Mouse (Mus musculus) layer of hippocampus, adult 11-12 months (tissue): Measurements from ENCODE around the gene Slco2a1.
A peak's percentile ranks its signal among the peaks of the same experiment; 100 is the strongest.

Source experiments
- DNase-seq: peaks from one replicate; pipeline ENCODE4 v3.0.0; 2022; ENCODE audit warnings: low spot score

The Slco2a1 gene

DNA sequence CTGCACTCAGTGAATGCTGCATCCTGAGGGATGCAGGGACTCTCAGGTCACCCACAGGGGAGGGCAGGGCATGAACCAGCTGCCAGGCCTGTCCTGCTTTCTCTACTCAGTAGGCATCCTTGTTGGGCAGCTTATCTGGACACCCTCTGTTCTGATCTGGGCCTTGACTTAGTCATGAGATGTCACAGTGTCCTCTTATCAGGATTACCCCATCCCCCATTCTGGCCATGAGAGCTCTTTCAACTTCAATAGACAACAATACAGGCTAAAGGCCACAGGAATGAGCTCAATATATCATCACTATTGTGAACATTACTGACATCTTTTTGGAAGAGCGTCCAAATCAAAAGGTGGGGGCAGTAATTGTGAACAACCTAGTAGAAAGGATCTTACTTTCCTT, 3.4 kb upstream of the Slco2a1 start:
- no peak for DNase-seq

DNA sequence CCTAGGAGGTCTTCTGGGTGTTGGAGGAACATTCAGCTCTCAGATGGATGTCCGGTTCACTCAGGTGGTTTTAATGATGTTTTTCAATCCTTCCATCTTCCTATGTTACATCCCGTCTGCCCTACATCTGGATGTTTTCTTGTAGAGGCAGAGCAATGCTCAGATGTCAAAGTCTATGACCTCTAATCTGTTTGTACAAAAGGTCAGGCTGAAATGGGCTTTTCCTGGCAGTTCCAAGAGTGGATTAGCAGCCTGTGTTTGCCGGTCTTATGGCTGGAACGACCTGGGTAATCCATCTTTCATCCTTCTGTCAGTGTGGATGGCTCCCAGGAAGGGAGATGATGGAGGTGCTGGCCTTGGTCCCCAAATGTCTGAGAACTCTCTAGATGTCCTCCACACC, 2.6 kb upstream of the Slco2a1 start:
- DNase-seq = no peak

DNA sequence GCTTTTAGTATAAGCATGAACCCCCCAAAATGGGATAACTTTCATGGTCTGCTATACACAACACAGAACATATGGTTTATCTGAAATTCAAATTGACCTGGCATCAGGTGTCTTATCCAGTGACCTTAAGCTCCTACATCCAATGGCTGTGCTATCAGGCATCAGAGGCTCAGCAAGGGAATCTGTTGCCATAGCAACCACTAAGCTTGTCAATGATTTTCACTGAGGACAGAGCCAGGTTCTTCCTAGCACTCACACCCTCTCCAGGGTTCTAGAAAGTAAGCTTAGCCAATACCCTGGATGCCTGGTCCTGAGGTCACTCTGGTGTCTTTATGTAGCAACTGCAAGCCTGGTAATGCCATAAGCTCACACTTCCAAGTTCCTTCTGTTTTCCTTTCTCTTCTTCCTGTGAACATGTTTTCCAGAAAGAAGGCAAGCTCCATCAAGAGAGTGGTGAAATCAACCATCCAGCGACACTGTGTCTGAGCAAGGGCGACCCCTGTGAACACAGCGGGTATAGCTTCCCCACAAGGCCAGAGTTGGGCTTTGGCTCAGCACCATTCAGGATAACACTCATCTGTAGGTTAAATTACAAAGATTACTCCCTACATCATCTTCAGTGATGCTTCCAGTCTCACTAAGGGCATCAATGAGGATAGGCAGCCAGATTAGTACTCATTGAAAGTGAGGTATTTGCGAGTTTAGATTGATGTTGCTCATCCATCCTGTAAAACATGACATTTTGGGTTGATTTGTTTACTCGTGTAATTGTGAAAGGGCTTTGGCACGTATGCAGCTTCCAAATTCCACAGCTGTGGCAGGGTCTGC, 2.0 kb downstream of the Slco2a1 start:
- no peak for DNase-seq

- DNase-seq = no peak
These were observed 2.6 kb downstream of the Slco2a1 start for GRCm38 (mm10) chr9:102991134-102991406.

DNA sequence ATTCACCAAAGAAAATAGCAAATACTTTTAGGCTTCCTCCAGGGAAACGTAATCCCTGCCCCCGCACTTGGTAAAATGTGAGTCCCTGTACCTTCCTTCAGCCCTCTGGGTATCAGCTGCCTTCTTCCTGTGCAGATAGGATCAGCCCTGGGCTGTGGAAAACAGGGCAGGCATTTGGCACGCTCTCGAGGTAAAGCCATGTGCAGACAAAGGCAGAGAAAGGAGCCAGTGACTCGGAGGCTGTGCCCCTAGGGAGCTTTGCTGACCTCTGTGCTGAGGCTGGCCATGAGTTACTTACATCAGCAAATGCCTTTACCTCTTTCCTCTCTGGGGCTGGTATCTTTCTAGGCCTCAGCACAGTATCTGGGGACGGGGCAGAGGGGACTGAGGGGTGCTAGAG, 4.4 kb downstream of the Slco2a1 start:
- no peak for DNase-seq

DNA sequence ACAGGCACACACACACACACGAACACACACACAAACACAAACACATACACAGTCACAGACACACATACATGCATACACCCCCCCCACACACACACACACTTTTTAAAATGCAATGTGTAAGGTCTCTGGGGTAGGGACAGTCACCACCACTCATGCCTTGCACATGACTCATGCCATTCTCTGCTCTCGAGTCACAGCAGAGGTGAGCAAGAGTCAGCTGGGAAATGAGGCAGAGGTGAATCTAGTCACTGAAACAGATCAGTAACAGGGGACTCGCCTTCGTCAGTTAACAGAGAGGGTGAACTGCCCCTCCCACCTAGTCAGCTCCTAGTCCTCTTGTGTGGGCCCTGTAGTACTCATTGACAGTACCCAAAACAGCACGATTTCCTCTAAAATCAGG, 5.3 kb downstream of the Slco2a1 start:
- DNase-seq = no peak

DNA sequence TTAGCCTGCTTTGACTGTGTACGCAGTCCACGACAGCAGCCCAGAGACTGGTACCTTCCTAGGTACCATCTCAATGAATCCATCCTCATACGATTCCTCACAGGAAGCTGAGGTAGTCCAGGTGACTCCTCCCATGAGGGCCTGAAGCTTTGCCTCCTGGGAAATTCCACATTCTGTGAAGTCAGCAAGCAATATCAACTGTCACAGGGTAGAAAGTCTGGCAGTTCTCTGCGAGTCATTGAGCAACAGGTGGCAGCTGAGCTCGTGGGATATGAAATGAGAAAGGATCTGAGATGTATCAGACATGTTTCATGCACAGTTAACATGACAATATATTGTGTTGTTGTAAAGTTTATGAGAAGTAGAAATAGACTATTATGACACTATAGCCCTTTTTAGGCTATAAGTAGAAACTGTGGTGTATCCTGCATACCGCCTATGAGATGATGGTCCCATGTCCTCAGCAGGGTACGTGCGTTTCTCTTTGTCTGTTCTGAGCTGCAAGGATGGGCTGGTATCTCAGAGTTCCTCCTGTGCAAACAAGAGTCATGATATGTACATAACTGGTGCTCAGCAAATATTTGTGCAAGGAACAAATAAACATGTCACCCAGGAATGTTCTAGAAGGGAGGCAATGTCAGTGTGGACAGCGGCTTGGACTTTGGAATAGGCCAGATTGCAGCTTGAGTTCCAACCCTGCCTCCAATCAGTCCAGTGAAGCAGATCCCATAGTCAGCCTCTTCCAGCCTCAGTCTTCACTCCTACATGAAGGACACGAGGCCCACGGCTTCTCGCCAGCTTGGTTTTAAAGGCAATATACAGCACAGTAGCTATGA, 7.5 kb downstream of the Slco2a1 start:
- no peak for DNase-seq

- DNase-seq = no peak
These were observed 11.9 kb downstream of the Slco2a1 start for GRCm38 (mm10) chr9:103000384-103000783.

DNA sequence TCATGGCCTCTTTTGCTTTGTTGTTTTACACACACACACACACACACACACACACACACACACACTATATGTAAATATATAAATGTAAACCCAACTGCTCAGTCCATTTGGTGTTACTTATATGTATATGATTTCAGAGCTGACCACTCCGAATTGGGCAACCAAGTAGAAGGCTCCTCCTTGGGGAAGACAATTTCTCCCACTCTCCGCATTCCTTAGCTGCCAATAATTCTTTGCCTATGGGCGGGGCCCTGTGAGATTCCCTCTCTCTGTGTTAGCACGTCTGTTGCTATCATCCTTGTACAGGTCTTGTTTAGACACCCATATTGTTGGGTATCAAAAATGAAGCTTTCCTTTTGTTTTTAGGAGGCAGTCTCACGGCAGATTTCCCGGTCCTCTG, 15.8 kb downstream of the Slco2a1 start:
- no peak for DNase-seq

DNA sequence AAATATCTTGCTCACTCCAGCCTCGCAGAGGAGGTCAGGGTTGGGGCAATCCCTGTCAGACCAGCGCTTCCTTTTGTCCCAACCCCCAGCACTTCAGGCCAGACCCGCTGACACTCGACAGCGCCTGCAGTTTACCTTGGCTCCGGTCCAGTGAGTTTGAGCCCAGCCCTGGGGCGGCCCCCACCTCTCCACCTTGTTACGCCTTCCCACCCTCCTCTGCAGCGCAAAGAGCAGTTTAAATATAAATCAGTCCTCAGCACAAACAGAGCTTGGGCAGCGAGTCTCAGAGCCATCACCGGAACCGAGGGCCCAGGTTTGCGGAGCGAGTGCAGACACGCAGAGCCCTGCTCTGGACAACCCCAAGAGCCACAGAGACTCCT, 19.2 kb downstream of the Slco2a1 start:
- DNase-seq = no peak

DNA sequence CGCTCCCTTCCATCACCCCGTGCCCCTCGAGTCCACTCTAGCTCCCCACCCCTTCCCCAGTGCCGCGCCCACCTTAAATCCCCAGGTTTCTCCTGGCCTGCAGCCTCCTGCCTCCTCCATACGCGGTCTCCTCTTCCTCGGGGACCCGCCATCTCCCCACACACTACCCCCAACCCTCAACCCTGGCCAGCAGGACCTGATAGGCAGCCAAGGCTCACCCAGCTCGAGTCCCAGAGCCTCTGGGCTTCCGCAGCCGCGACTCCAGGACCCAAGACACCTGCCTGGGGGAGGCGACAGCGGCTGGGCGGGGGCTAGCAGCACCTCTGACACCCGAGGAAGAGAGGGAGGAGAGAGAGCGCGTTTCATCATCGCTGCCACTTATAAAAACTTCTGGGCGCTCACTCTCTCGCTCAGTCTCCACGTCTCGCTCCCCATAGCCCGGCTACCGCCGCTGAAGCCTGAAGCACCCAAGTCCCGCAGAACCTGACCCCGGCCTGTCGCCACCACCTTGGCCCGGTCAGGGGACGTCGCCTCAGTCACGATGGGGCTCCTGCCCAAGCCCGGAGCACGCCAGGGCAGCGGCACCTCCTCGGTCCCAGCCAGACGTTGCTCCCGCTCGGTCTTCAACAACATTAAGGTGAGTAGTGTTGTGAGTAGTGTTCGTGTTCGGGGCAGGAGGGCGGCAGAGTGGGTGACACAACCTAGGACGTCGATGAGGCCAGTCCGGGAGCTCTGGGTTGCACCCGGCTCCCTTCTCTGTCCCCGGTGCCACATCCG, 19.8 kb downstream of the Slco2a1 start:
- no peak for DNase-seq

GRCm38 (mm10) chr9:103010161-103010560, 21.6 kb downstream of the Slco2a1 start:
- no peak for DNase-seq

DNA sequence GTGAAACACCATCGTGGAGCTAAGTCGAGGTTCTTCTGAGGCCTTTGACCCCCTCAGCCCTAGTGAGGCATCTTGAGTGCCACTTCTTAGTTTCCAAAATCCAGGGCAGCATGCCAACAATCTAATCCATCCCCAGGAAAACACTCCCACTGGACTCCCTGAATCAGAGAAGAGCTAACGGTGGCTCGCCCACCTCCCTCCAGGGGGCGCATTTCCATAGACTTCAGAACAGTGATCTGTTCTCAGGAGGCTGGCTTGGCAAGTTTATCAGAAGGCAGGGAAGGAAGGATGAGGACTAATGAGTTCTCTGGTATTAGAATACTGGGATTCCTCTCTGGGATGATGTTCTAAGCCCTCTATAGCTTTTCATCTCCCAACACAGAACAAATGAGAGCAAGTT, 24.9 kb downstream of the Slco2a1 start:
- peak; percentile 48 for DNase-seq

GRCm38 (mm10) chr9:103014686-103015085, 26.2 kb downstream of the Slco2a1 start:
- DNase-seq = no peak

- no peak for DNase-seq
These were observed 35.6 kb downstream of the Slco2a1 start for GRCm38 (mm10) chr9:103024116-103024515.

- DNase-seq = no peak
These were observed 38.8 kb downstream of the Slco2a1 start for GRCm38 (mm10) chr9:103027150-103027889.

GRCm38 (mm10) chr9:103029012-103029411, 40.5 kb downstream of the Slco2a1 start:
- no peak for DNase-seq

- no peak for DNase-seq
These were observed 41.5 kb downstream of the Slco2a1 start for GRCm38 (mm10) chr9:103030041-103030440.

GRCm38 (mm10) chr9:103031211-103031610, 42.7 kb downstream of the Slco2a1 start:
- DNase-seq = no peak

GRCm38 (mm10) chr9:103032193-103032592, 43.7 kb downstream of the Slco2a1 start:
- no peak for DNase-seq

DNA sequence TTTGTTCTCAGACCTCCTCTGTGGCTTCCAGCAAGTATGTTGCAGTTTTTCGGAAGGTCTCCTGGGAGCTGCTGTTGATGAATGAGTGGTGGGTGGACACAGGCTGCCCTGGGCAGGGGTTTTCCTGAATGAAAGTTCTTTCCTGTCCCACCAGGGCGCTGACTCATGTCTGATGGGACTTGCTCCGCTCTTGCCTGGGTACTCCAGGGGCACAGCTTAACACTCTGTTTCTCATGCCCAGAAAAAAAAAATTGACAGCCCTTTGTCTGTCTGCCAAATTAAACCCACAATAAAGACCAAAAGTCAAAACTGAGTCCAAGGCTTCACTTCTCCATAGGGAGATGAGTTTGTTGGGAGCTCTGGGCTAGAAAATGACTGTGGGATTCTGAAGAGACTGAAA, 44.9 kb downstream of the Slco2a1 start:
- no peak for DNase-seq

DNA sequence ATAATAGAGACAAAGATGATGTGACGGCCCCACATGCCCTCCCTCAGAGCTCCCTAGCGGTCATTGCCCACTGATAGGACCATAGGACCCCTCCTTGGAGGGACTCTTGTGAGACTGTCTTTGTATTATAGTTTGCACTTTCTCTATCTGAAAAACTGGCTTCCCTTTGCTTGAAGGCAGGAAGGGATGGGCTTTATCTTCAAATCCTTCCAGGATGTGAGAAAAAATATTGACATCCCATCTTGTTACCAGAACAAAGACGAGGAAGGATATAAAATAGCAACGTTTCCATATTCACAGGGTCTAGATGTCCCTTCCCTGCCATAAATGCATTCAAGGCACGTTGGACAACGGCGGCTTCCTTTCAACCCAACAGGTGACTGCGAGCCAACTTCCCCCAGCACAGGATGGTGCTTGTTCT, 48.5 kb downstream of the Slco2a1 start:
- no peak for DNase-seq
